Mouse (Mus musculus) E14TG2a.4 (cell line): Measurements from ENCODE around the gene Sema3e.

Experiments used
- CTCF ChIP-seq: conservative IDR thresholded peaks from 2 replicates; pipeline ENCODE4 v1.5.1; 2014; ENCODE audit warnings: low read length
- POU5F1 ChIP-seq: IDR thresholded peaks from 2 replicates; pipeline ENCODE4 v1.6.1; 2014; ENCODE audit warnings: low read length, borderline replicate concordance

DNA sequence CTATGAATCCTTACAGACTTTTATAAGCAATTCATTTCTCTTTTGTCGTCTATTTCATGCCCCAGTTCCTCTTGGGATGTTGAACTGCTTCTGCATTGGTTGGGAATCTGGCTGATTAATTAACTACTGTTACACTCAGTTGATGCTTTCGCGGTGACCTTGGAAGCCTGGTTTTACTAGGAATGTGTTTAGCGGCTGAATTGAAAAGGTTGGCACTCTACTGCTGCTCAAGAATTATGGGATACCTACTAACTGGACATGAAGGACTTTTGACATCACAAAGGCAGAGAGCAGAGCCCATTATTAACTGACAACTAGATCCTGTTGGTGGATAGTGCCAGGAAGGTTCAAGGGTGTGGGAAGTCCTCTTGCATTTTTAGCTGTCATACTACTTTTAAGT lies 83.9 kb downstream of the Sema3e start:
- no peak for TF ChIP-seq CTCF
- no peak for TF ChIP-seq POU5F1
